Mouse (Mus musculus): Measurements from ENCODE around the gene Tmem179.
A peak's percentile ranks its signal among the peaks of the same experiment; 100 is the strongest.

The Tmem179 gene

GRCm38 (mm10) chr12:112516697-112517337 lies at the start of gene Tmem179:
Gene Tmem179 (minus strand): TSS chr12:112516747.
- peak; percentile 75 for DNase-seq

- no peak for DNase-seq
Observed at GRCm38 (mm10) chr12:112563011-112563410, 46.5 kb upstream of the Tmem179 start.

GRCm38 (mm10) chr12:112562462-112562861 lies 45.9 kb upstream of the Tmem179 start:
- no peak for DNase-seq

- DNase-seq, result no peak
Observed at GRCm38 (mm10) chr12:112561163-112561562, 44.6 kb upstream of the Tmem179 start.

- peak; percentile 12 for DNase-seq
Observed at GRCm38 (mm10) chr12:112560176-112560797, 43.7 kb upstream of the Tmem179 start.

GRCm38 (mm10) chr12:112559671-112560070 lies 43.1 kb upstream of the Tmem179 start:
- DNase-seq, result no peak

- peak; percentile 36 for DNase-seq
Observed at GRCm38 (mm10) chr12:112559231-112559630, 42.7 kb upstream of the Tmem179 start.

- no peak for DNase-seq
Observed at GRCm38 (mm10) chr12:112557219-112557618, 40.7 kb upstream of the Tmem179 start.

- no peak for DNase-seq
Observed at GRCm38 (mm10) chr12:112556531-112557060, 40.0 kb upstream of the Tmem179 start.

GRCm38 (mm10) chr12:112554900-112555299 lies 38.4 kb upstream of the Tmem179 start:
- peak; percentile 70 for DNase-seq

GRCm38 (mm10) chr12:112552520-112552919 lies 36.0 kb upstream of the Tmem179 start:
- no peak for DNase-seq

- peak; percentile 86 for DNase-seq
Observed at GRCm38 (mm10) chr12:112551861-112552375, 35.4 kb upstream of the Tmem179 start.

- DNase-seq, result no peak
Observed at GRCm38 (mm10) chr12:112549287-112549686, 32.7 kb upstream of the Tmem179 start.

- DNase-seq, result no peak
Observed at GRCm38 (mm10) chr12:112546110-112546509, 29.6 kb upstream of the Tmem179 start.

- no peak for DNase-seq
Observed at GRCm38 (mm10) chr12:112544946-112545701, 28.6 kb upstream of the Tmem179 start.

- no peak for DNase-seq
Observed at GRCm38 (mm10) chr12:112543941-112544340, 27.4 kb upstream of the Tmem179 start.

- peak; percentile 90 for DNase-seq
Observed at GRCm38 (mm10) chr12:112542920-112543300, 26.4 kb upstream of the Tmem179 start.

GRCm38 (mm10) chr12:112542257-112542919 lies 25.8 kb upstream of the Tmem179 start:
- peak; percentile 36 for DNase-seq

GRCm38 (mm10) chr12:112541483-112542091 lies 25.0 kb upstream of the Tmem179 start:
- no peak for DNase-seq

- no peak for DNase-seq
Observed at GRCm38 (mm10) chr12:112540321-112540720, 23.8 kb upstream of the Tmem179 start.

GRCm38 (mm10) chr12:112539466-112539965 lies 23.0 kb upstream of the Tmem179 start:
- DNase-seq, result no peak

- no peak for DNase-seq
Observed at GRCm38 (mm10) chr12:112538356-112538755, 21.8 kb upstream of the Tmem179 start.

Measured in kidney, postnatal 14 days (tissue).